Comparison of ENCODE assay signal across 8 mouse cellular contexts in the genomic region with DNA sequence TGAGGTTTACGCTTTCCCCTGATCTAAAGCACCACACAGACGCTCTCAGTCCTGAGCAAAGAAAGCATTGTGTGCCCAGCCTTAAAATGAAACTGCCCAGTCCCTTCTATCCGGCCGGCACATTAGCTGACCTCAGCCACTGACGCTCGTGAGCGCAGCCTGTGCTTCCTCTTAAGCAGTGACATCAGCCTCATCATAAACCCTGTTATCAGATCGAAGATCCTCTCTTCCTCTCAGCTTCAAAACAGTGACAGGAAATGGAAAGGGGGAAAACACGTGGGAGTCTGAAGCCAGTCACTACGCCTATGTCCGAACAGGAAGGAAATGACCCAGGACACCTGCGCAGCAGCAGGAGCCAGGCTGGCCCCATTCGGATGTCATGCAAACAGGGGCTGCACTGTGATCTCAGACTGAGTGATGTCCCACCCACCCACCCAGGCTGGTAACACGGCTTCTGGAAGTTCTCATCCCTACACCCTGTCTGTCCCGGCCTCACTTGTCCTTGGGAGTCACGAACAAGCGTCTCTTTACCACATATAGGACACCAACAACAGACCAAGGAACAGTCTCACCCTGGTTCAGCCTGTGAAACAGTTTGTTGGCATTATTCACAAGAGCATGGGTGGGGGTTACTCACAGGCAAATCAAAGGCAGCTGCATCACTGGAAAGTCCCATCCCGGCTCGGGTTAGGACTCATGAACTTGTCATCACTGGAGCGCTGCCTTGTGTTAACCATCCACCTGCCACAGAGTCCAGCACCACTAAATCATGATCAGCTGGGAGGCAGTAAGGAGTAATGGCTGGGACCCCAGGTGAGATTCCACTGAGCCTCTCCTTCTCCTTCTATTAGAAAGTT. TPM values are rescaled to one million over a fixed set of nuclear protein-coding genes. Genes with fewer than 3 reads are reported as not detected.
DNase-seq lines count a peak whose midpoint lies in the region; ATAC-seq and TF ChIP-seq lines count a peak whose summit lies in the region.

No protein-coding gene starts in this region.

- no peak overlapping the region for H3K9ac ChIP-seq in heart, postnatal 0 days (replicated peaks; ENCODE audit: low read depth, low read length)
- no peak overlapping the region for H3K9ac ChIP-seq in limb, embryonic 15.5 days
- no peak overlapping the region for H3K9ac ChIP-seq in hindbrain, embryonic 11.5 days (ENCODE audit: low read depth, low read length)

- TF ChIP-seq CTCF in heart, postnatal 0 days (IDR thresholded peaks at IDR 0.05; ENCODE audit: low read depth) = no peak

- H3K9me3 ChIP-seq in heart, postnatal 0 days (replicated peaks; ENCODE audit: control insufficient read depth, low read length) = no peaks in the 10 kb centered on the region
- no peaks in the 10 kb centered on the region for H3K9me3 ChIP-seq in limb, embryonic 15.5 days
- no peaks in the 10 kb centered on the region for H3K9me3 ChIP-seq in hindbrain, embryonic 11.5 days (ENCODE audit: control insufficient read depth, low read length)

- H3K27me3 ChIP-seq in heart, postnatal 0 days (ENCODE audit: control insufficient read depth, insufficient read depth, low read length) = 0 out of 2 replicates have a peak, but pooled peaks cover 2% of the 10 kb centered on the region
- no peaks in the 10 kb centered on the region for H3K27me3 ChIP-seq in limb, embryonic 15.5 days
- H3K27me3 ChIP-seq in hindbrain, embryonic 11.5 days (ENCODE audit: control insufficient read depth, insufficient read depth, low read length) = no peaks in the 10 kb centered on the region

- H3K27ac ChIP-seq in heart, postnatal 0 days (ENCODE audit: low read depth) = peak overlapping the region; percentile 48
- H3K27ac ChIP-seq in limb, embryonic 15.5 days = no peak overlapping the region
- H3K27ac ChIP-seq in hindbrain, embryonic 11.5 days (ENCODE audit: low read depth, low read length) = no peak overlapping the region

- peak overlapping the region; percentile 2; the same call in 1 of the 2 replicates for H3K4me3 ChIP-seq in heart, postnatal 0 days (ENCODE audit: low read depth, low read length)
- no peak overlapping the region for H3K4me3 ChIP-seq in limb, embryonic 15.5 days
- no peak overlapping the region for H3K4me3 ChIP-seq in hindbrain, embryonic 11.5 days (ENCODE audit: low read depth, low read length)

- H3K4me1 ChIP-seq in heart, postnatal 0 days (ENCODE audit: control insufficient read depth, insufficient read depth) = no peaks in the 10 kb centered on the region
- H3K4me1 ChIP-seq in limb, embryonic 15.5 days = no peaks in the 10 kb centered on the region
- no peaks in the 10 kb centered on the region for H3K4me1 ChIP-seq in hindbrain, embryonic 11.5 days (replicated peaks; ENCODE audit: control insufficient read depth, insufficient read depth, low read length)

- peak overlapping the region; percentile 11; the same call in 1 of the 2 replicates for H3K4me2 ChIP-seq in heart, postnatal 0 days (ENCODE audit: low read depth, low read length)
- no peak overlapping the region for H3K4me2 ChIP-seq in limb, embryonic 15.5 days
- H3K4me2 ChIP-seq in hindbrain, embryonic 11.5 days (replicated peaks; ENCODE audit: low read depth, low read length) = no peak overlapping the region

- DNase-seq in A20 (ENCODE audit: low read depth, low spot score) = peak; percentile 22
- DNase-seq in heart, postnatal 0 days (ENCODE audit: low spot score) = peak; percentile 37
- DNase-seq in skeletal muscle tissue, adult 2 months (ENCODE audit: low read depth, low spot score) = peak; percentile 26
- no peak for DNase-seq in cerebellum, postnatal 10 days
- no peak for DNase-seq in retina, embryonic 14.5 days (ENCODE audit: low spot score)
- no peak for DNase-seq in hindbrain, embryonic 11.5 days (ENCODE audit: low spot score)

- ATAC-seq in activated CD4-positive, CD25-positive, alpha-beta regulatory T cell, adult 4 months = peak; percentile 61
- peak; percentile 84 for ATAC-seq in heart, postnatal 0 days (ENCODE audit: insufficient read depth, low read depth)
- peak; percentile 25; the same call in 1 of the 2 replicates for ATAC-seq in limb, embryonic 15.5 days (ENCODE audit: insufficient number of reproducible peaks, low FRiP score, low TSS enrichment, low read depth)
- ATAC-seq in hindbrain, embryonic 11.5 days (ENCODE audit: low FRiP score) = no peak

- no peaks in the 10 kb centered on the region for H3K36me3 ChIP-seq in heart, postnatal 0 days (replicated peaks; ENCODE audit: control insufficient read depth, insufficient read depth, low read length)
- no peaks in the 10 kb centered on the region for H3K36me3 ChIP-seq in limb, embryonic 15.5 days
- H3K36me3 ChIP-seq in hindbrain, embryonic 11.5 days (ENCODE audit: control insufficient read depth, insufficient read depth, low read length) = no peaks in the 10 kb centered on the region

- 33% methylated on average over 20 of the region's 20 CpGs for WGBS in heart, postnatal 0 days
- WGBS in limb, embryonic 15.5 days = 51% methylated on average over 20 of the region's 20 CpGs
- 70% methylated on average over 20 of the region's 20 CpGs for WGBS in hindbrain, embryonic 11.5 days

- TF ChIP-seq EP300 in heart, postnatal 0 days (IDR thresholded peaks at IDR 0.05; ENCODE audit: low read depth) = peak; percentile 93

RNA-seq across cellular contexts. Expression of a gene that starts 43.3 kb away (rescaled TPM):
- not detected for polyA plus RNA-seq in activated CD4-positive, CD25-positive, alpha-beta regulatory T cell, adult 4 months (2017; shearing (Covaris generic))
- 89.6 and 108 TPM in 2 replicates for total RNA-seq in heart, postnatal 0 days (2014; rRNA removed; ENCODE audit: low replicate concordance)
- polyA plus RNA-seq in heart, postnatal 0 days (2015; fragmentation: Nextera tagmentation; extraction: Ambion mirVana) = 44.8 and 54.2 TPM in 2 replicates
- polyA plus RNA-seq in limb, embryonic 15.5 days (2015; fragmentation: Nextera tagmentation; extraction: Ambion mirVana) = 32.3 and 38.0 TPM in 2 replicates
- polyA plus RNA-seq in hindbrain, embryonic 11.5 days (2014; fragmentation: Nextera tagmentation; extraction: Ambion mirVana) = 25.2 and 31.3 TPM in 2 replicates

Comparison
In these comparisons a context has a peak if more than half of its experiments do, and no peak if none do; other contexts are left out.
1. DNase-seq: peak in A20 (single experiment), heart, postnatal 0 days (single experiment) and skeletal muscle tissue, adult 2 months (single experiment); none in cerebellum, postnatal 10 days (0 of 2), retina, embryonic 14.5 days (single experiment) and hindbrain, embryonic 11.5 days (single experiment).
2. RNA of a gene that starts 43.3 kb away (polyA plus RNA-seq): 44.8 to 54.2 TPM in heart, postnatal 0 days, 32.3 to 38.0 TPM in limb, embryonic 15.5 days and 25.2 to 31.3 TPM in hindbrain, embryonic 11.5 days; not detected in activated CD4-positive, CD25-positive, alpha-beta regulatory T cell, adult 4 months; every median in the first group is over 10 times any median in the second.